Comparison of ENCODE assay signal across 20 mouse cellular contexts in the genomic region with DNA sequence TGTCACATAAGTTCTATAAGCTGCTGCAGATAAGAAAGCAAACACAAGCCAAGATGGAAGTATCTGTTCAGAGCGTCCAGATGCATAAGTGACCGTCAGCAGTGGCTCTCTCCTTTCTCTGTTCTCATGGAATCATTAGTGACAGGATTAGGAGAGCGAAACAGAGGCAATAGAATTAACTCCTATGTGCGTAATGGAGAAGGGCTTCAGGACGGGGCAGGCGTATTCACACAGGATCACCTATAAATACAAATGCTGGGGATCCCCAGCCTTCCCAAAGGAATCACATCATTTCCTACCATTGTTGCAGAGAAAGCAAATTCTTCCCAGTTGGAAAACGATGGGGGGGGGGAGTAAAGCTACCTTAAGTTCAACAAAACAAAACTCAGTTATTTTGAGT. TPM values are rescaled to one million over a fixed set of nuclear protein-coding genes. Genes with fewer than 3 reads are reported as not detected.
A peak's percentile ranks its signal among the peaks of the same experiment; 100 is the strongest.
DNase-seq lines count a peak whose midpoint lies in the region; ATAC-seq and TF ChIP-seq lines count a peak whose summit lies in the region.
"Had no signal": no experiment of that assay in that cellular context is flagged by ENCODE, and none has a peak within 500 bp of the region (broad histone marks: within the 10 kb centered on the region; RNA-seq: fewer than 3 reads in every experiment).

No protein-coding gene starts in this region.

- intact Hi-C loops in heart, postnatal 36 days (cut with DNase I): no loop called here
- intact Hi-C loops in heart, postnatal 10 days (cut with DNase I): loop anchor here (2.0 kb wide), 1 partner anchor 41 kb away; a partner anchor contains a TSS

- H3K27me3 ChIP-seq in kidney, embryonic 14.5 days (ENCODE audit: control insufficient read depth, insufficient read depth, low read length): no peaks in the 10 kb centered on the region
- H3K27me3 ChIP-seq in stomach, embryonic 15.5 days (replicated peaks): no peaks in the 10 kb centered on the region
- H3K27me3 ChIP-seq in stomach, postnatal 0 days (ENCODE audit: control insufficient read depth, insufficient read depth, low read length): no peaks in the 10 kb centered on the region
- H3K27me3 ChIP-seq in forebrain, embryonic 12.5 days: no peaks in the 10 kb centered on the region
- H3K27me3 ChIP-seq: liver, embryonic 13.5 days; megakaryocyte, embryonic 14.5 days; midbrain, embryonic 13.5 days had no signal

- no peaks in the 10 kb centered on the region; the same call in 1 of the 2 replicates for H3K36me3 ChIP-seq in kidney, embryonic 14.5 days (ENCODE audit: control insufficient read depth, insufficient read depth, low read length)
- H3K36me3 ChIP-seq in stomach, embryonic 15.5 days: 0 out of 2 replicates have a peak, but pooled peaks cover 8% of the 10 kb centered on the region
- no peaks in the 10 kb centered on the region for H3K36me3 ChIP-seq in stomach, postnatal 0 days (ENCODE audit: control insufficient read depth, insufficient read depth, low read length)
- H3K36me3 ChIP-seq in forebrain, embryonic 12.5 days (replicated peaks): peaks cover 57% of the 10 kb centered on the region

- no peak overlapping the region for H3K4me2 ChIP-seq in kidney, embryonic 14.5 days (replicated peaks; ENCODE audit: low read depth, low read length)
- H3K4me2 ChIP-seq in stomach, embryonic 15.5 days: no peak overlapping the region
- no peak overlapping the region for H3K4me2 ChIP-seq in stomach, postnatal 0 days (replicated peaks; ENCODE audit: low read depth)
- no peak overlapping the region for H3K4me2 ChIP-seq in forebrain, embryonic 12.5 days
- H3K4me2 ChIP-seq: liver, embryonic 13.5 days; midbrain, embryonic 13.5 days had no signal

- 71% methylated on average over 7 of the region's 7 CpGs for WGBS in kidney, embryonic 14.5 days
- 76% methylated on average over 7 of the region's 7 CpGs for WGBS in stomach, embryonic 15.5 days
- 78% methylated on average over 7 of the region's 7 CpGs for WGBS in stomach, postnatal 0 days
- WGBS in forebrain, embryonic 12.5 days: 80% methylated on average over 7 of the region's 7 CpGs

- no peak overlapping the region for H3K4me3 ChIP-seq in kidney, embryonic 14.5 days (ENCODE audit: low read length)
- no peak overlapping the region for H3K4me3 ChIP-seq in stomach, embryonic 15.5 days (replicated peaks)
- no peak overlapping the region for H3K4me3 ChIP-seq in stomach, postnatal 0 days (ENCODE audit: low read depth, low read length)
- H3K4me3 ChIP-seq in forebrain, embryonic 12.5 days (replicated peaks): no peak overlapping the region
- H3K4me3 ChIP-seq: embryonic facial prominence, embryonic 10.5 days; left cerebral cortex, adult 2 months; liver, embryonic 13.5 days; megakaryocyte, embryonic 14.5 days; midbrain, embryonic 13.5 days had no signal

- no peak for ATAC-seq in kidney, embryonic 14.5 days (ENCODE audit: low FRiP score, low TSS enrichment)
- ATAC-seq in stomach, embryonic 15.5 days (ENCODE audit: insufficient read depth, low FRiP score, low read depth): no peak
- no peak for ATAC-seq in stomach, postnatal 0 days (ENCODE audit: low FRiP score, low TSS enrichment)
- ATAC-seq in forebrain, embryonic 12.5 days (ENCODE audit: low FRiP score): no peak
- ATAC-seq: forebrain, embryonic 16.5 days; midbrain, embryonic 13.5 days had no signal

- TF ChIP-seq EP300 in stomach, postnatal 0 days (optimal IDR thresholded peaks at IDR 0.05): no peak

- 0 out of 2 replicates have a peak overlapping the region, but pooled peaks have one; percentile 8 for H3K27ac ChIP-seq in kidney, embryonic 14.5 days (ENCODE audit: low read depth, low read length)
- peak overlapping the region; percentile 16; the same call in 1 of the 2 replicates for H3K27ac ChIP-seq in stomach, embryonic 15.5 days
- no peak overlapping the region for H3K27ac ChIP-seq in stomach, postnatal 0 days (replicated peaks)
- H3K27ac ChIP-seq in forebrain, embryonic 12.5 days: no peak overlapping the region
- H3K27ac ChIP-seq: embryonic facial prominence, embryonic 10.5 days; left cerebral cortex, adult 2 months; midbrain, embryonic 13.5 days had no signal

- no peaks in the 10 kb centered on the region for H3K9me3 ChIP-seq in kidney, embryonic 14.5 days (ENCODE audit: control insufficient read depth, low read length)
- no peaks in the 10 kb centered on the region for H3K9me3 ChIP-seq in stomach, embryonic 15.5 days
- no peaks in the 10 kb centered on the region for H3K9me3 ChIP-seq in stomach, postnatal 0 days (ENCODE audit: control insufficient read depth, low read length)
- H3K9me3 ChIP-seq in forebrain, embryonic 12.5 days: no peaks in the 10 kb centered on the region
- H3K9me3 ChIP-seq: embryonic facial prominence, embryonic 10.5 days; liver, embryonic 13.5 days; midbrain, embryonic 13.5 days had no signal

- no peak overlapping the region for H3K9ac ChIP-seq in kidney, embryonic 14.5 days (ENCODE audit: low read depth, low read length)
- H3K9ac ChIP-seq in stomach, embryonic 15.5 days: no peak overlapping the region
- no peak overlapping the region for H3K9ac ChIP-seq in stomach, postnatal 0 days (ENCODE audit: low read length)
- H3K9ac ChIP-seq in forebrain, embryonic 12.5 days: no peak overlapping the region
- H3K9ac ChIP-seq: liver, embryonic 13.5 days; midbrain, embryonic 13.5 days had no signal

- no peak for TF ChIP-seq CTCF in stomach, postnatal 0 days (IDR thresholded peaks at IDR 0.05; ENCODE audit: low read depth)

- peaks cover 9% of the 10 kb centered on the region; the same call in 1 of the 2 replicates for H3K4me1 ChIP-seq in kidney, embryonic 14.5 days (ENCODE audit: control insufficient read depth, insufficient read depth, low read length)
- H3K4me1 ChIP-seq in stomach, embryonic 15.5 days: no peaks in the 10 kb centered on the region
- H3K4me1 ChIP-seq in stomach, postnatal 0 days (replicated peaks; ENCODE audit: control insufficient read depth, insufficient read depth): no peaks in the 10 kb centered on the region
- H3K4me1 ChIP-seq in forebrain, embryonic 12.5 days: no peaks in the 10 kb centered on the region

- DNase-seq in heart, adult 8-10 months (ENCODE audit: low spot score): peak; percentile 45
- DNase-seq in heart, postnatal 36 days: no peak
- no peak for DNase-seq in kidney, adult 11 months
- DNase-seq in stomach, postnatal 0 days (ENCODE audit: low spot score): no peak
- DNase-seq in heart, postnatal 10 days: peak; percentile 29 to 37
- DNase-seq: adrenal gland, postnatal 36 days; cerebellum, adult 11 months; cerebellum, adult 9-11 months; gastrocnemius, postnatal 25 days; liver, embryonic 13.5 days; lung, adult 2 months; lung, postnatal 36 days had no signal

RNA-seq across cellular contexts. Expression of a gene that starts 37.2 kb away (rescaled TPM):
- total RNA-seq in heart, adult 8-10 months (2022): under 1 TPM in 2 of 4 experiments, not detected in 2; 0.19 to 0.32 TPM
- under 1 TPM in 1 of 2 experiments, not detected in 1; 0.11 TPM for total RNA-seq in heart, postnatal 36 days (2021)
- polyA plus RNA-seq in kidney, embryonic 14.5 days (2014; fragmentation: Nextera tagmentation; extraction: Ambion mirVana): 0.41 and 0.54 TPM in 2 replicates
- polyA plus RNA-seq in stomach, embryonic 15.5 days (2015; fragmentation: Nextera tagmentation; extraction: Ambion mirVana): 0.42 and 0.67 TPM in 2 replicates
- 0.18 and 0.21 TPM in 2 replicates for polyA plus RNA-seq in stomach, postnatal 0 days (2015; fragmentation: Nextera tagmentation; extraction: Ambion mirVana)
- total RNA-seq in heart, postnatal 10 days (2021): under 1 TPM in 1 of 2 experiments, not detected in 1; 0.17 TPM
- 0.76 and 0.79 TPM in 2 replicates for polyA plus RNA-seq in forebrain, embryonic 12.5 days (2016; fragmentation: Nextera tagmentation; extraction: Ambion mirVana)
- total RNA-seq: gastrocnemius, postnatal 25 days had no signal

RNA-seq across cellular contexts. Expression of a gene that starts 41.1 kb away (rescaled TPM):
- total RNA-seq in heart, adult 8-10 months (2022): 10 to 100 TPM; 19.6 to 24.5 (median 21.5) TPM
- 10 to 100 TPM; 20.0 to 25.3 TPM for total RNA-seq in heart, postnatal 36 days (2021)
- polyA plus RNA-seq in kidney, embryonic 14.5 days (2014; fragmentation: Nextera tagmentation; extraction: Ambion mirVana): 66.9 and 128 TPM in 2 replicates
- polyA plus RNA-seq in stomach, embryonic 15.5 days (2015; fragmentation: Nextera tagmentation; extraction: Ambion mirVana): 67.5 and 68.7 TPM in 2 replicates
- 20.1 and 23.0 TPM in 2 replicates for polyA plus RNA-seq in stomach, postnatal 0 days (2015; fragmentation: Nextera tagmentation; extraction: Ambion mirVana)
- 10 to 100 TPM; 49.6 to 50.1 TPM for total RNA-seq in heart, postnatal 10 days (2021)
- polyA plus RNA-seq in forebrain, embryonic 12.5 days (2016; fragmentation: Nextera tagmentation; extraction: Ambion mirVana): 109 TPM in 2 replicates

Comparison
In these comparisons a context has a peak if more than half of its experiments do, and no peak if none do; other contexts are left out.
1. DNase-seq: peak in heart, adult 8-10 months (single experiment) and heart, postnatal 10 days (2 of 2); none in heart, postnatal 36 days (0 of 2), kidney, adult 11 months (single experiment) and stomach, postnatal 0 days (single experiment).
2. H3K27ac ChIP-seq: peak in kidney, embryonic 14.5 days (single experiment) and stomach, embryonic 15.5 days (single experiment); none in stomach, postnatal 0 days (single experiment) and forebrain, embryonic 12.5 days (single experiment).